In the genomic region with DNA sequence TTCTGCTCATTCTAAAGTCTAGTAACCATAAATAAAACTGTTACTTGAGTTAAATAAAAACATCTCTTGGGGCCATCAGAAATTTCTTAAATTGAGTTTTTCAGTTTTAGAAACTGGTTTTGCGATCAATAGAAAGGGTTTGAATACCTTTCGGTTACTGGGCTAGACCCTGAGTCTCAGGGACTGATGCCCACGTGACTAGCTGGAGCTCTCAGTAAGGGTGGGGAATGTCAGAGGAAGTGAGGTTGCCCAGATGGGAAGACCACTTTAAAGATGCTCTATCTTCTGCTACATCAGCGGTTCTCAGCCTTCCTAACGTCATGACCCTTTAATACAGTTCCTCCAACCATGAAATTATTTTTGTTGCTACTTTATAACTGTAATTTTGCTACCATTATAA, we compare ENCODE assay signal across 12 mouse cellular contexts. TPM values are rescaled to one million over a fixed set of nuclear protein-coding genes. Genes with fewer than 3 reads are reported as not detected.
DNase-seq lines count a peak whose midpoint lies in the region; ATAC-seq and TF ChIP-seq lines count a peak whose summit lies in the region.
"Had no signal": no experiment of that assay in that cellular context is flagged by ENCODE, and none has a peak within 500 bp of the region (broad histone marks: within the 10 kb centered on the region; RNA-seq: fewer than 3 reads in every experiment).

No protein-coding gene starts in this region.

- dilution Hi-C loops in CH12.LX (cut with MboI; ENCODE audit: extremely low pct_ligation_motif_present, extremely low pct_unique_long_range_greater_than_20kb, low sequenced_read_pairs): no loop called here

- TF ChIP-seq EP300 in CH12.LX (IDR thresholded peaks at IDR 0.05; ENCODE audit: low read length): no peak

- no peak for TF ChIP-seq POLR2A in CH12.LX (IDR thresholded peaks at IDR 0.05; ENCODE audit: low read depth, low read length)
- no peak for TF ChIP-seq POLR2A in bone marrow macrophage, adult 2 months (IDR thresholded peaks at IDR 0.05; ENCODE audit: borderline replicate concordance, low read depth, low read length)

- peak overlapping the region; percentile 16; the same call in 1 of the 2 replicates for H3K4me2 ChIP-seq in CH12.LX (ENCODE audit: insufficient read depth, low read depth, poor library complexity, severe bottlenecking)

- TF ChIP-seq RAD21 in CH12.LX (IDR thresholded peaks at IDR 0.05; ENCODE audit: low read depth, low read length): no peak

- peaks cover 2% of the 10 kb centered on the region for H3K27me3 ChIP-seq in CH12.LX (replicated peaks)
- H3K27me3 ChIP-seq: forebrain, embryonic 13.5 days; heart, embryonic 12.5 days had no signal

- ATAC-seq in CD4-positive, CD25-positive, alpha-beta regulatory T cell, adult 4 months: no peak
- ATAC-seq in granulocyte monocyte progenitor cell, adult 5-6 weeks (replicated peaks; ENCODE audit: poor library complexity, severe bottlenecking): no peak

- 70% methylated on average over 5 of the region's 5 CpGs for WGBS in macrophage (ENCODE audit: missing documents)

- peaks cover 5 to 27% of the 10 kb centered on the region in 2 experiments; a peak in 3 of 4 replicates for H3K4me1 ChIP-seq in CH12.LX (ENCODE audit: control insufficient read depth in 1 of 2, insufficient read depth in 2 of 2)
- peaks cover 19% of the 10 kb centered on the region for H3K4me1 ChIP-seq in bone marrow macrophage, adult 2 months (ENCODE audit: control insufficient read depth, insufficient read depth, low read length)
- H3K4me1 ChIP-seq: embryonic facial prominence, embryonic 10.5 days; forebrain, embryonic 13.5 days; hindbrain, embryonic 10.5 days had no signal

- H3K36me3 ChIP-seq in CH12.LX (replicated peaks in 1 of 2; ENCODE audit: control insufficient read depth in 1 of 2, insufficient read depth in 1 of 2, low read length in 1 of 2) (no peaks in the 10 kb centered on the region), macrophage (ENCODE audit: inconsistent target) (no peaks in the 10 kb centered on the region)
- H3K36me3 ChIP-seq: embryonic facial prominence, embryonic 10.5 days; heart, embryonic 12.5 days; hindbrain, embryonic 10.5 days had no signal

- peak; percentile 20 for DNase-seq in CD4-positive, CD25-positive, alpha-beta regulatory T cell, adult 2 months (ENCODE audit: low read depth, low spot score)
- DNase-seq in CH12.LX (ENCODE audit: extremely low read depth) (no peak), adipocyte (ENCODE audit: low spot score) (no peak)

- H3K4me3 ChIP-seq in CH12.LX (replicated peaks in 1 of 3; ENCODE audit: low read depth in 2 of 3, low read length in 2 of 3, poor library complexity in 1 of 3): no peak overlapping the region
- no peak overlapping the region for H3K4me3 ChIP-seq in bone marrow macrophage, adult 2 months (ENCODE audit: insufficient read depth, low read length)
- H3K4me3 ChIP-seq in macrophage (ENCODE audit: inconsistent target): no peak overlapping the region

- in situ Hi-C loops in CH12.LX (cut with MboI; ENCODE audit: low pct_ligation_motif_present, low pct_unique_long_range_greater_than_20kb, low sequenced_read_pairs): loop anchor here (5.0 to 25.0 kb wide), 2 partner anchors 114 to 529 kb away; no protein-coding TSS in a partner anchor

- H3K79me2 ChIP-seq in CH12.LX (replicated peaks; ENCODE audit: control insufficient read depth, extremely low read depth, insufficient read depth, poor library complexity, severe bottlenecking) (no peaks in the 10 kb centered on the region), macrophage (ENCODE audit: inconsistent target) (peaks cover 64% of the 10 kb centered on the region)

- H3K9me3 ChIP-seq in CH12.LX (replicated peaks; ENCODE audit: low read length): peaks cover 4% of the 10 kb centered on the region
- H3K9me3 ChIP-seq: embryonic facial prominence, embryonic 10.5 days; forebrain, embryonic 13.5 days; heart, embryonic 12.5 days; hindbrain, embryonic 10.5 days had no signal

- H3K27ac ChIP-seq in CH12.LX (ENCODE audit: insufficient read depth, low read depth): no peak overlapping the region
- H3K27ac ChIP-seq in bone marrow macrophage, adult 2 months (ENCODE audit: insufficient read depth, low read depth, low read length): peak overlapping the region; percentile 52; the same call in 1 of the 2 replicates
- H3K27ac ChIP-seq in macrophage: peak overlapping the region; percentile 48
- H3K27ac ChIP-seq: embryonic facial prominence, embryonic 10.5 days; forebrain, embryonic 13.5 days; hindbrain, embryonic 10.5 days; hindbrain, embryonic 14.5 days had no signal

- H3K9ac ChIP-seq in CH12.LX (ENCODE audit: insufficient read depth, low read depth): no peak overlapping the region
- H3K9ac ChIP-seq: forebrain, embryonic 13.5 days; heart, embryonic 12.5 days; hindbrain, embryonic 14.5 days had no signal

- no peak for TF ChIP-seq CTCF in CH12.LX (conservative IDR thresholded peaks at IDR 0.05 in 1 of 2, IDR thresholded peaks at IDR 0.05 in 1 of 2; ENCODE audit: low read depth in 2 of 2, low read length in 2 of 2)
- no peak for TF ChIP-seq CTCF in bone marrow macrophage, adult 2 months (IDR thresholded peaks at IDR 0.05; ENCODE audit: low read depth, low read length)

TF ChIP-seq in CH12.LX, 34 proteins besides CTCF, POLR2A, EP300 and RAD21:
- TF ChIP-seq ZKSCAN1 (IDR thresholded peaks at IDR 0.05; ENCODE audit: borderline replicate concordance, low read depth, low read length) (no peak), ETS1 (conservative IDR thresholded peaks at IDR 0.05; ENCODE audit: low read depth, low read length) (no peak), USF1 (IDR thresholded peaks at IDR 0.05; ENCODE audit: low read depth, low read length) (peak; percentile 60), CHD1 (IDR thresholded peaks at IDR 0.05; ENCODE audit: low read depth, low read length) (no peak), IRF4 (IDR thresholded peaks at IDR 0.05; ENCODE audit: low read depth, low read length) (no peak), POLR2AphosphoS2 (IDR thresholded peaks at IDR 0.05; ENCODE audit: low read depth, low read length) (no peak), SMC3 (IDR thresholded peaks at IDR 0.05; ENCODE audit: low read depth, low read length) (no peak), JUN (IDR thresholded peaks at IDR 0.05; ENCODE audit: insufficient read depth, low read depth, low read length) (no peak), E2F4 (IDR thresholded peaks at IDR 0.05; ENCODE audit: insufficient replicate concordance, low read depth, low read length) (no peak), MYC (IDR thresholded peaks at IDR 0.05; ENCODE audit: low read depth, low read length) (no peak), NRF1 (IDR thresholded peaks at IDR 0.05; ENCODE audit: low read depth, low read length) (no peak), TCF12 (IDR thresholded peaks at IDR 0.05; ENCODE audit: low read depth, low read length) (no peak), JUND (conservative IDR thresholded peaks at IDR 0.05; ENCODE audit: low read depth, low read length) (no peak), UBTF (IDR thresholded peaks at IDR 0.05; ENCODE audit: low read depth, low read length) (no peak), SIN3A (IDR thresholded peaks at IDR 0.05; ENCODE audit: low read length) (0 out of 2 replicates have a peak, but pooled peaks have one; percentile 9), GABPA (IDR thresholded peaks at IDR 0.05; ENCODE audit: insufficient replicate concordance, low read depth, low read length) (no peak), MAFK (IDR thresholded peaks at IDR 0.05; ENCODE audit: insufficient replicate concordance, low read length) (peak; percentile 41; the same call in 1 of the 2 replicates), MXI1 (IDR thresholded peaks at IDR 0.05; ENCODE audit: low read depth, low read length) (no peak), MEF2A (IDR thresholded peaks at IDR 0.05; ENCODE audit: borderline replicate concordance, low read depth, low read length) (no peak), HCFC1 (IDR thresholded peaks at IDR 0.05; ENCODE audit: low read depth, low read length) (no peak), RCOR1 (conservative IDR thresholded peaks at IDR 0.05; ENCODE audit: low read depth, low read length) (no peak), USF2 (conservative IDR thresholded peaks at IDR 0.05; ENCODE audit: low read depth, low read length) (peak; percentile 40; the same call in 1 of the 2 replicates), BHLHE40 (IDR thresholded peaks at IDR 0.05; ENCODE audit: low read depth, low read length) (0 out of 2 replicates have a peak, but pooled peaks have one; percentile 8), KAT2A (IDR thresholded peaks at IDR 0.05; ENCODE audit: insufficient replicate concordance, low read length) (no peak), ZMIZ1 (IDR thresholded peaks at IDR 0.05; ENCODE audit: low read depth, low read length) (no peak), TBP (conservative IDR thresholded peaks at IDR 0.05; ENCODE audit: low read depth, low read length) (no peak), PAX5 (IDR thresholded peaks at IDR 0.05; ENCODE audit: low read length) (no peak), MAZ (IDR thresholded peaks at IDR 0.05; ENCODE audit: low read depth, low read length) (no peak), MAX (IDR thresholded peaks at IDR 0.05; ENCODE audit: low read length) (peak; percentile 54; the same call in 1 of the 2 replicates), CHD2 (IDR thresholded peaks at IDR 0.05; ENCODE audit: low read length) (no peak), NELFE (IDR thresholded peaks at IDR 0.05; ENCODE audit: low read depth, low read length) (no peak), ZC3H11A (IDR thresholded peaks at IDR 0.05; ENCODE audit: low read depth, low read length) (no peak), ZNF384 (IDR thresholded peaks at IDR 0.05; ENCODE audit: low read depth, low read length) (no peak)

RNA-seq across cellular contexts. Expression of gene Osbpl8, which starts 56.7 kb away (rescaled TPM):
- polyA plus RNA-seq in CD4-positive, CD25-positive, alpha-beta regulatory T cell, adult 4 months (2017; shearing (Covaris generic)): 10 to 100 TPM; 12.9 to 13.2 TPM
- total RNA-seq in CH12.LX (2012; rRNA removed) (18.0 and 23.4 TPM in 2 replicates), CH12.LX (2014; rRNA removed) (26.4 and 29.6 TPM in 2 replicates)
- polyA plus RNA-seq in CH12.LX (2012; ENCODE audit: insufficient read length, low read depth) (12.9 and 13.0 TPM in 2 replicates), macrophage (2018) (244 to 329 TPM (median 315 TPM) in 3 replicates)
- polyA plus RNA-seq in bone marrow macrophage, adult 2 months (2012; ENCODE audit: insufficient read depth, insufficient read length, missing spikeins): 155 and 166 TPM in 2 replicates
- total RNA-seq in macrophage (2018; cell fraction: chromatin; rRNA removed): 1,000 to 10,000 TPM in 13 of 26 experiments, 100 to 1,000 TPM in 13; 377 to 2,472 (median 952) TPM
- 100 to 1,000 TPM; 337 to 883 (median 545) TPM for total RNA-seq in macrophage (2018; cell fraction: cytosol; rRNA removed)
- 1,000 to 10,000 TPM in 9 of 26 experiments, 100 to 1,000 TPM in 17; 456 to 1,463 (median 788) TPM for total RNA-seq in macrophage (2018; cell fraction: nucleus; rRNA removed)
- 60.6 and 67.4 TPM in 2 replicates for total RNA-seq in granulocyte monocyte progenitor cell, adult 5-6 weeks (2014; fragmentation: Nextera tagmentation)
- total RNA-seq in granulocyte monocyte progenitor cell, adult 5-6 weeks (2017): 90.3 and 112 TPM in 2 replicates

Comparison
In these comparisons a context has a peak if more than half of its experiments do, and no peak if none do; other contexts are left out.
1. RNA of gene Osbpl8, which starts 56.7 kb away (polyA plus RNA-seq): 244 to 329 TPM in macrophage and 155 to 166 TPM in bone marrow macrophage, adult 2 months; 12.9 to 13.2 TPM in CD4-positive, CD25-positive, alpha-beta regulatory T cell, adult 4 months and 12.9 to 13.0 TPM in CH12.LX; every median in the first group is over 10 times any median in the second.